Mouse (Mus musculus) embryo, embryonic 11 days (tissue): ENCODE measurements around the gene Atp8a1.

ENCODE experiments used
- DNase-seq: peaks from one replicate; pipeline ENCODE4 v3.0.0-alpha.2; 2015

Atp8a1 gene

DNA sequence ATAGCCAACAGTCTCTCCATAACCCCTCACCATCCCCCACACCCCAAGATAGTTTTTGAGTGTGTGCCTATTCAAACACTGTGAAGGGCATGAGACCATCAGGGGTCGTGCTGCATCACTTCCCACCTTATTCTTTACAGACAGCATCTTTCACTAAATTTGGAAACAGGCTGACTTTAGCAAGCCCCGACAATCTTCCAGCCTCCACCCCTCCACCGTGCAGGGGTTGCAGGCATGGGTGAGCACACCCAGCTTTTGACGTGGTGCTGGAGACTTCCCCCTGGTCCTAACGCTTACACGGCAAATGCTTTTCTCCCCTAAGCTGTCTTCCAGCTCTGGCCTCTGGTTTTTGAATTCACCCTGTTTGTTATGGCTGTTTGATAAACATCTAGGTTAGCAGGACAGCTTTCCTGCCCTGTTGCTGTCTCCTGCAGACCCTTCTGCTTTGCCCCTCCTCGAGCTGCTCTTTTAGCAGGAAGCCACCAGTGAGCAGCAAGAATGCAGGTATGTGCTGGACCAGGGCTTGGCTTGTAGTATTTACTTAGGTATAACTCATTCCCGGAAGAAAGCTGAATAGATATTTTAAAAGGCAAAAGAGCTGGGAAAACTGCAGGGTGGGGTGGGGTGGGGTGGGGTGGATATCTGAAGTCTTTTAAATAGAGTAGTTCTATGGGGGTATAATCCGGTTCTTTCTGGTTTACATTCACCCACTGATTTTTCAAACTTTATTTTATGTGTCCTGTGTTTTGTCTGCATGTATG, 218.9 kb downstream of the Atp8a1 start:
- DNase-seq = no peak

DNA sequence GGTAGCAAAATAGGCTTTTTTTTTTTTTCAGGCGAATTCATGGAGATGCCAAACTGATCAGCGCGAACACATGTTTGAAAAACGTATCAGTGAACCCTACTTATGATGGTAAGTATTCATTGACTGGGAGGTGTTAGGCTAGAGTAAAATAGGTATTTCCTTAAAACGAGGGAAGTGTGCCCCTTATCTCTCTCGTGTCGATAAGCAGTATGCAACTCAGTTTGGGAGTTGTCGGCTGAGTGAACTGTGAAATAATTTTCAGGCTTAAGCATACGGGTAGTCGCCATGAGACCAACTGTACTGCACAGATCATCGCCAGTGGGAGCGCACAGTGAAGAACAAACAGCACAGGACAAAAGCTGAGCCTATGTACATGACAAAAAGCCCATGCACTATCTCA, 226.0 kb downstream of the Atp8a1 start:
- no peak for DNase-seq

DNA sequence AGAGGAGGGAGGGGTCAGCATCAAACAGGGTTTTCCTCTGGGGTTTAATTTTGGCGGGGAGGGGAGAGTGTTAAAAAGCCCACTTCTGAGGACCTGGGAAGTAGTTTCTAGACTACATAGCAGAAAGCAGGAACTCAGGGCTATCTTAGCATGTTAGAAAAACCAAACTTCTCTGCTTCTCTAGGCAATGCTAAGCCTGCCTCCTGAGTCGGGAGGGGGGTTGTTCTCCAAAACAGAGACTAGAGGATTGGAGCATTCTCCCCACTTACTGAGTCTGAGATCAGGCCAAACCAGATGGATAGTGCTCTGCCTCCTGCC, 237.8 kb downstream of the Atp8a1 start:
- DNase-seq = no peak

DNA sequence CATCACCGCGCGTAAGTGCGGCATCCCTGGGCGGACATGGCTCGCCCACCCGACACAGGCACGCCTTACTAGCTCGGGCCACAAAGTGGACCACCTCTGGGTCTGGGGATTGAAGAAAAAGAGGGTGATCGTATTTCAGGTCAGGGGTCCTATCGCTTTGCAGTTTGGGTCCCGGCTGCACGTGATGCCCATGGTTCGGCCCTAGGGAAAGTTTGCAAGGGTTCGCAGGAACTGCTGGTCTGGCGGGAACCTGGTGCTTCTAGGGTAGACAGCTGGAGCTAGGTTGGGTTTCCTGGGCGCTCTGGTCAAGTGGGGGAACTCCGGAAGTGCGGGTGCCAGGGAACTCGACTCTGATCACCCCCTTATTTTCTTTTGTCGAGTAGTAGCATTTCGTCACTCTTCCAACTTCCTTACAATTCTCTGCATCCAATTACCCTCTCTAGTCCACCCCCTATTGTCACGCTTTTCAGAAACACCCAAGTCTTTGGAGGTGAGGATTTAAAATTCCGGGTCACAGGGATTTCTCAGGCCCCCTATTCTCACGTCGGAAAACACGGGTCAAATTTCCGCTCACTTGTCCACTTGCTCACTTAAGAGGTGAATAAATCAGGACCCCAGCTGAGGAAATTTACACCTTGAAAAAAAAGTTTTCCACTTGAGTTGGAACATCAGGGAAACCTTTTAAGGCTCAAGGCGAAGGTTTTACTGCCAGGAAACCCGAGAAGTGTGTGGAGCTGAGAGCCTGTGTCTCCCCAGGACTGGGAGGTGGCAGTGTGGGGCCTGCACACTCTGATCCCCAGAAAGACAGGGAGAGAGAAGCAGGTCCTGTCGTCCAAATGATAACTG, 238.3 kb downstream of the Atp8a1 start:
- DNase-seq = peak; percentile 32

DNA sequence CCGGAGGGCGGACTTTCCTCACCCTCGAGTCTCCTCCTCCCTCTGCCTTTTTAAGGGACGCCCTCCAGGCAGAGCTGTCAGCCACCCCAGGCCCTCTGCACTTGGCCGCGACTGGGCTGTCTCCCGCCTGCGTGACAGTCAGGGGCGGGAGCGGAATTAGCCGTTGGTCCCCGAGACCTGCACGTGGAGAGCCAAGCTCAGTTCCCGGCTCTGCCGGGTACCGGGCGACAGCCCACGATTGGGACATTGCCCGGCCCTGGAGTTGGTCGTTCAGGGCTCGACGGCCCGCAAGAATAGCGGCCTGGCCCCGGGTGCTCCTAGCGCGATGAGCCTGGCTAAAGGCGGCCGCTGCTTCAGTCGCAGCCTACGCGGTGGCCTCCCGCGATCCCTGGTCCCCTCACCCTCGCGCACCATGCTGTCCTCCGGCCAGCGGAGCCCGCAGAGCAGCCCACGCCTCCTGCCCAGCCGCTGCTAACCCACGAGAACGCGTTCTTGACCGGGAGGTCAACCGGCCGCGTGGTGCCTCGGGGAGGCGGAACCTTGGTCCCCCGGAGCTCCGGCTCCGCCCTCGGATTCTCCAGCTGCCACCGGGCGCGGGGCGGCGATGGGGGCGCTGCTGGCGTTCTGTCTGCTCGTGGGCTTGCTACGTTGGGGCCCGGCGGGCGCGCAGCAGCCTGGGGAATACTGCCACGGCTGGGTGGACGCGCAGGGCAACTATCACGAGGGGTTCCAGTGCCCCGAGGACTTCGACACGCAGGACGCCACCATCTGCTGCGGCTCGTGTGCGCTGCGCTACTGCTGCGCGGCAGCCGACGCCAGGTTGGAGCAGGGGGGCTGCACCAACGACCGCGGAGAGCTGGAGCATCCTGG, 239.2 kb downstream of the Atp8a1 start, which contains the start of gene Shisa3:
Shisa3 (plus strand) TSS at position 79 of the 870 bp plus-strand sequence.
- peak; percentile 71 for DNase-seq

DNA sequence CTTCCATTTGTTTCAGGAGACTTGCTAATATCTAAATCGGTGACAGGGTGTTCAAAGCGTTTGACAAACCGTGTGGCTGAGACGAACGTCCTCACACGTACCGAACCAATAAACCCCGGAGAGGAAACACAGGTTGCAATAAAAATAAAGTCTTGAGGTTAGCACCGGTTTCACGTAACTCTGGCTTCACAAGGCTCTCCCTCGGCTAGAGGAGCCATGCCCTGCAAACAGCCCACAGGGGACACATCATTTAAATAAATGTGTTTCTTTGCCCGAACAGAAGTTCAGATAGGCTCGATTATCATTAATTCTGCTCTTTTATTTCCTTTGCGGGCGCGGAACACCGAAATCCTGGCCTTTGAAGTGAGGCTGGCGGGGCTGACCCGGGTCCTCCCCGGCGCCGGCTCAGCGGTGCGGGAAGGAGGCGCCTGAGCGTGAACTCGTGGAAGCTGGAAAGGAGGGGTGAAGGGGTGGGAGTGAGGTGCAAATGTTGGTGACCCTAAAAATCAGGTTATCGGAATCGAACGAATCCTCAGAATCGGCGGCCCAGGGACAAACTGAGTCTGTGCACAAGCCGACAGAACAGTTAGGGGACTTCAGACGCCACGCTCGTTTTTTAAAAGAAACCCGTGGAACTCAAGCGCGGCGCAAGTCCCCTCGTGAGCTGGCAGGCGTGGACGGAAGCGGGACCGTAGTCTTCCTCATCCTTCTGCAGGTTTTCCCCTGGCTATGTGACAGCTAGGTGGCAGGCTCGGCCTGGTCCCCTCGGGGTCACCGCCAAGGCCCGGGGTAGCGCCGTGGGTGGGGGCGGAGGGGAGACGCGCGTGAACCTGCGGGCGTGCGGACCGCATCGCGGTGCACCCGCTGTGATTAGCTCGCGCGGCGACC, 240.1 kb downstream of the Atp8a1 start:
- peak; percentile 52 for DNase-seq

DNA sequence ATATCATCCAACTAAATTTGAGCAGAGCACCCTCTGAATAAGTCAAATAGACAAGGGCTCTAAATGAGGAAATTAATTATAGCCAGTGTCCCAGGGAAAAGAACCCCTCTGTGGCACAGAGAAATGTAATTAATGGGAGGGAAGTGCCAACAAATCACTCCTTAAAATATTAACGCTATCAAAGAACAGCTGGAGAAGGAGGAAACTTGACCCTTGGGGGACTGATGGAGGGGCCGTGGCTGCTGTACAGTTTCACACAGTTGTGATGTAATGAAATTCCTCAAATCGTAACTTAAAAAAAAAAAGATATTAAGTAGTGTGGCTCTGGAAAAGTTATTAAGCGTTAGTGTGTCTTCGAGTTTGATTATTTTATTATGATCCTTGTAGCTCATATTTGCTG, 241.3 kb downstream of the Atp8a1 start:
- DNase-seq = no peak

DNA sequence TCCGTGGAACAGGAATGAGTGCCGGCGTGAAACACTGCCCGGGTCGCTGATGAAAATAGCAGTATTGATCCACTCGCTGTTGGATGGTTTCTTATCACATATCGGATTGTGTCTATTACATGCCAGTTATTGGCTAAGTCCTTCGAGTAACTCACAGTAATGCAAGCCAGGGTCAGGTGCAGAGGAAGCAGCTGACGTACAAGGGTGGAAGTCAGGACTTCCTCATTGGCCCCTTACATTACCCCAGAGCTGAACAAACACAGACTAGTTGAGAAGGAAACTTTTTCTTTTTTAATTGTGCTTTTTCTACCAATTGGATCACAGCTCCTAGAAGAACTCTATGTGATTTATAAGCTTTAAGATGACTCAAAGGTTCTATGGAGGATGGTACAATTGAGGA, 247.3 kb downstream of the Atp8a1 start:
- no peak for DNase-seq

DNA sequence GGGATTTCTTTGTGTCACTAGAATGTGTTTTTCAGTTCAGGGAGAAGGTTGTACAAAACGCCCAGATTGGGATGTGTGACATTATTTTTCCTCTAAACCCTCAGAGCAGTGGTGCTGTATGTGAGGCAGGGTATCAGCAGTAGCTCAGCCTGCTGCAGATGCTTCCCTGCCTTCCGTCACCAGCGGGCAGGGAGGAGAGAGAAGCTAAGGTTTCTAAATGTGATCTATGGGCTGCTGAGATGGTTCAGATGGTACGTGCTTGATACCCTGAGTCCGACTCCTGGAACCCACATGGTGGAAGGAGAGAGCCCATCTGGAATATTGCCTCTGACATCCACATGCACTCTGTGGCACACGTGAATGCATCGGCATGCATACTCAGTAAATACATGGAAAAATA, 251.6 kb downstream of the Atp8a1 start:
- no peak for DNase-seq

DNA sequence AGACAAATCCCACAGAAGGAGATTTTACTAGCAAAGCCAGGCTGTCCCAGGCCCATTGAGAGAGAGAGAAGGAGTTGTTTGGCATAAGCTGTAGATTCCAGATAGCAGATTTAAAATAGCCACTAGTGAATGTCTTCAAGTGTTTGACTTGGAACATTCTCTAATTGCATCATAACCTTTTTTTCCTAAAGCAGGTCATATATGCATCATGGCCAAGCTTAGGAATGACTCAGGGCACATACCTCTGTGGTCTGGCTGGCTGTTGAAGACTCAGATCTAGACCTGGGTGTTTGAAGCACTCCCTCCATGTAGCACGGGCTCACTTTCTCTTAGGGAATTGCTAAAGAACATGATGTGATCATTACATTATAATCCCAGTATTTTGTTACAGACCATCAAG, 252.2 kb downstream of the Atp8a1 start:
- DNase-seq = no peak

DNA sequence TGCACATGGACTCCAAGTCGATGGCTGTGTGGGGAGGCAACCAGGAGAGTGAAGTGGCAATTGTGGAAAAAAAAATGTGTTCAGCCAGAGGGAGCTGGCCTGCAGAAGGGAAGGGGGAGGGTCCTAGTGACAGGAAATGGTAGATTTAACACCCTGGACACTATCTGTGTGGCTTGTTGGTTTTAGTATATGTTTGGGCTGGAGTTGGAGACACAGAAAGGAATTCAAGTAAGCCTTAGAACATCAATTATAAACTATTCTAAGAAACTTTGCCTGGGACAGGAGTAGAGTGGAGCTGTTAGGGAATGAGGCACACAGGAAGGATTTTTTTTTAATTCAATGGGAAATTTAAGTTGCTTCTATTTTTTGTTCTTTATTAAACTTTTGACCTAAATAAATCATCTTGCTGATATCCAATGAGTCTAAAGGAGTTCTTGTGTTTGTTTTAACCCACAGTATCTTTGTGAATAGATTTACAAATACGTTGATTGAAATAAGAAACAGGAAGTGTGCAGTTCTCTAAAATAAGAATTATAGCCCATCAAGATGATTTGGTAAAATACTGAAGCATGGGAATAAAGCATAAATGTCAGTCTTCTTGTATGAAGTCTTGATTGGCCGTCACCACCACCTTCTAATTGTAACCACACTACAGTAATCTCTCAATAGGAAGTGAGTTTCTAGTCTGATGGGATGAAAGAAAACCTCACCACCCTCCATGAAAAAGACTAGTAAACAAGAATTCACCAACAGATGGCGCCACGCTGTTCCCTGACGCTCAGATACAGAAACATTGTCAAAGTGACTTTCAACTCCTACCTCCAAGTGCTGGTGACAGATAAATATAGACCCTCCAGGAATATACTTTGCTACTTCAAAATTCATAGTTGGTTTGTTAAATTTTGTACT, 267.3 kb downstream of the Atp8a1 start:
- DNase-seq = peak; percentile 21

DNA sequence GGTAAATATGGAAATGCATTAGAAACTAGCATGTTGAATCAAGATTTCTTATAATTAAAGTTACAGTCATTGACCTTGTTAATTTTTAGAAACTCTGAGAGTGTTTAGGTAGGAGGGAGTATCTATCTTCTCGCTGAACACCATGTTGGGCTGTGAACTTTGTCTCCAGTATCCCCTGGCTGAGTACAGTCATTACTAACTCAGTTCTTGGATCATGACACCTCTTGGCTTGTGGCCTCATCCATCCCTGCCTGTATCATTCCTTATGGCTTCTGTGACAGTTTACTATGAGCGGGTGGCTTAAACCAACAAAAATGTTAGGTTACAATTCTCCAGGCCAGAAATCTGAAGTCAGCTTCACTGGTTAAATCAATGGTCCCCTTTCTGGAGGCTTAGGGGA, 271.5 kb downstream of the Atp8a1 start:
- no peak for DNase-seq

DNA sequence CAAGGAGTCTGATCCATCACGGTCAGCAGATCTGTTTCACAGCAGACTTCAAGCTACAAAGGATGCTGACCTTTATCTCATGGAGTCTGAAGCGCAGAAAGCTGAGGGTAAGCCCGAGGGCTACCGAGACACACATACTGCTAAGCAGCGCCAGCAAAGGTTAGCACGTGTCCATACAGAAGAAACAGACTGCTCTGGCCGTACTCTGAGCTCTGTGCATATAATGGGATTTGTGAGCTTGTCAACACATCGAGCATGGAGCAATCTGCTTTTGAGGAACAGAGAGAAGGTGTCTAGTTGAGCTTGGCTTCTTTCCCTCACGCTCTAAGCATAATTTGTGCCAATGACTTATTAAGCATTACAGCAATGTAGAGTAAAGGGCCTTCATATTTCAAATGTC, 273.2 kb downstream of the Atp8a1 start:
- no peak for DNase-seq

DNA sequence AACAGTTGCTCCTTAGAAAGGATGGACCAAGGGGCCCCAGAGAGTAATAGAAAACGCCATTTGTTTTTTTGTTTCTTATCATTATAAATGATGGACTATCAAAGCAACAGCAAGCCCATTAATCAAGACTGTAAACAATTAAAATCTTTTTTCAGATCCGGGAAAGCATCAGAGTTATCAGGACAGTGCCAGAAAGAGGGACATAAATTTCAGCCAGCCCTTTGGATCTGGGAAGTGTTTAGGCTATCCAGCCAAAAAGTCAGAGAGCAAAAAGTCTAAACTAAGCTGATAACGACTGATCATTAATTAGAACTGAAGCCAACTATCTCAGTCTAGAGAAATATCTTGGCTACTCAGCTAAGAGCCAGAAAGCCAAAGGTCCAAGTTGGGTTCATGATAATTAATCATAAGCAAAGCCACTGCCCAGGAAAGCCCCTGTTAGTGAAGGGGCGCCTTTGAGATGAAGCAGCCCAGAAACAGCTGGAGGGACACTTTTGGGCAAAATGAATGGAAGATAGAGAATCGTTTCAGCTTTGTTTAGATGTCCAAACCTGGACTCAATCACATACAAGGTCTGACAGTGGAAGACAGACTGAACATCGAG, 274.6 kb downstream of the Atp8a1 start:
- peak; percentile 13 for DNase-seq
